Mouse (Mus musculus) spleen, postnatal 36 days (tissue): ENCODE measurements around the gene Gm49361.
"Not testable (repeated sequence)": the region's sequence is repeated elsewhere in the genome, so short reads cannot be mapped to it uniquely, and the experiment has no call there.

ENCODE experiments used
- DNase-seq, 2 experiments: peaks; one replicate each; pipeline ENCODE4 v3.0.0; 2022; ENCODE audit warnings: low spot score in 2 of 2, mixed read lengths in 1 of 2

Gene Gm49361

GRCm38 (mm10) chr14:57690681-57691080, 55.2 kb downstream of the Gm49361 start:
- DNase-seq = no peak

GRCm38 (mm10) chr14:57688066-57688465, 57.8 kb downstream of the Gm49361 start:
- not testable (repeated sequence) for DNase-seq

DNA sequence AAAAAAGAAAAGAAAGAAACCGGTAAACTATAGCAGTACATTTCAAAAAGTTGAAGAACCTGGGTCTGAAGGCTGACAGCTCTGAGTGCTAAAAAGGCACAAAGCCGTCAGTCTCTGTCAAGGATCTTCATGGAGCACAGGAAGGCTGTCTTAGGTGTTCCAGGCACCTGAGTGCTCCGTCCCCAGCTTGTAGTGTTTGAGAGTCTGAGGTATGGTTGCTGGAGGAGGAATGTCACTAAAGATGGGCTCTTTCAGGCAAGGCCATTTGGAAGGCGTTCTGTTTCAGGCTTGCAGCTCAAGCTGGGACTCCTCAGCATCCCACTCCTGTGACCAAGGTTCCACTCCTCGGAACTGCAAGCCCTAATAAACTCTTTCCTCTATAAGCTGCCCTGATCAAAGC, 58.5 kb downstream of the Gm49361 start:
- DNase-seq = no peak

- DNase-seq = no peak
Measured at GRCm38 (mm10) chr14:57686647-57687046, 59.3 kb downstream of the Gm49361 start.

DNA sequence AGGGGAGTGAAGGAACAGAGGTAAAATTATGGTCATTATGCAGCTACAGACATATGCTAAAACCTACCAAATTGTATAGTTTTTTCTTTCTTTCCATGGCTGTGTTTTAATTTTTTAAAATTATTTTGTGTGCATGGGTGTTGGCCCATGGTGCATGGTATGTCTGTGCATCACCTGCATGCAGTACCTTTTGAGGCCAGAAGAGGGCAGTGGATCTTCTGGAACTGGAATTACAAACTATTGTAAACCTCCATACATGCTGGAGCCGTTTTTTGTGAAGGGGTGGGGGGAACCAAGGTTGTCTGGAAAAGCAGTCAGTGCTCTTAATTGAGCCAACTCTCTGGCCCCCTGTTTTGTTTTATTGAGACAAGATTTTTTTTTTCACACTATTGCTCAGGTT, 61.3 kb downstream of the Gm49361 start:
- peak; percentile 51 to 66 for DNase-seq

DNA sequence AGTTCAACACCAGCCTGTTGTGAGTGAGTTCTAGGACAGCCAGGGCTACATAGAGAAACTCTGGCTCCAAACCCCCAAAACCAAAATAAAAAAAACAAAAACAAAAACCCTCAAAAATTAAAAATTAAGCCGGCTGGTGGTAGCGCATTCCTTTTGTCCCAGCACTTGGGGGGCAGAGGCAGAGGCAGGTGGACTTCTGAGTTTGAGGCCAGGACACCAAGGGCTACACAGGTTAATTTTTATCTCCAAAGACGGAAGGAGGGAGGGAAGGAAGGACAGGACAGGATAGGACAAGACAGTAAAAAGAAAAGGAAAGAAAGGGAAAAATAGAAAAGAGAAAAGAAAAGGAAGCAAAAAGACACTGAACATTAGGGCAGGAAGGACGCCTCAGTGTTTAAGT, 63.2 kb downstream of the Gm49361 start:
- no peak for DNase-seq

DNA sequence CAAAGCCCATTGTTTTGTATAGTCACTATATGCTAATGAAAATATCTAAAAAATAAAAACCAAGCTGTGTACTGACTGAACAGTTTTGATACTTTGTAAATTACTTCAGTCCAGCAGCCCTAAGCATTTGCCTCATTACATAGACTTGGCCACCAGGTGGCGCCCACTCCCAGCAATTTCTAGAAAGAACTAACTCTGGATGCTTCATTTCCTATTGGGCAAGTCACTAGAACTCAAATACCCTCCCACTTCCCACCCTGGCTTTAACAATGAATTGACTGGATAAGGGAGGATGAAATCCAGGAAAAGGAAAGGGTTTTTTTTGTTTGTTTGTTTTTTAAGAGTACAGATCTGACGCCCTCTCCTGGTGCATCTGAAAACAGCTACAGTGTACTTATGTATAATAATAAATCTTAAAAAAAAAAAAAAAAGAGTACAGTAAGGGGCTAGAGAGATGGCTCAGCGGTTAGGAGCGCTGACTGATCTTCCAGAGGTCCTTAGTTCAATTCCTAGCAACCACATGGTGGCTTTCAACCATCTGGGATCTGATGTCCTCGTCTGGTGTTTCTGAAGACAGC, 65.9 kb downstream of the Gm49361 start:
- peak; percentile 67 to 78 for DNase-seq

DNA sequence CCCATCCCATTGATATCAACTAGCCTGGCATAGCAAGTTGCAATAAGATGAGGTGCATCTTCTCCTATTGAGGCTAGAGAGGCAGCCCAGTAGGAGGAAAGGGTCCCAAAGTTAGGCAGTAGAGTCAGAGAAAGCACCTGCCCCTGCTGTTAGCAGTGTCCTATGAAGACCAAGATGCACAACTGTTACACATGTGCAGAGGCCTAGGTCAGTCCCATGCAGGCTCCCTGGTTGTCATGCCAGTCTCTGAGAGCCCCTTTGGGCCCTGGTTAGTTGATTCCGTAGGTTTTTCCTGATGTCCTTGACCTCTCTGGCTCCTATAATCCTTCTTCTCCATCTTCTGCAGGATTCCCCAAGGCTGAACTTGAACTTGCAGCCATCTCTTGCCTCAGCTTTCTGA, 66.4 kb downstream of the Gm49361 start:
- DNase-seq = no peak

- no peak for DNase-seq
Measured at GRCm38 (mm10) chr14:57675481-57675880, 70.4 kb downstream of the Gm49361 start.

GRCm38 (mm10) chr14:57665628-57665950, 80.3 kb downstream of the Gm49361 start:
- DNase-seq = no peak

- peak; percentile 78 to 80 for DNase-seq
Measured at GRCm38 (mm10) chr14:57664822-57665627, 80.9 kb downstream of the Gm49361 start, which contains the start of gene Xpo4. TSS of gene Xpo4 (minus strand) at chr14:57665430.

DNA sequence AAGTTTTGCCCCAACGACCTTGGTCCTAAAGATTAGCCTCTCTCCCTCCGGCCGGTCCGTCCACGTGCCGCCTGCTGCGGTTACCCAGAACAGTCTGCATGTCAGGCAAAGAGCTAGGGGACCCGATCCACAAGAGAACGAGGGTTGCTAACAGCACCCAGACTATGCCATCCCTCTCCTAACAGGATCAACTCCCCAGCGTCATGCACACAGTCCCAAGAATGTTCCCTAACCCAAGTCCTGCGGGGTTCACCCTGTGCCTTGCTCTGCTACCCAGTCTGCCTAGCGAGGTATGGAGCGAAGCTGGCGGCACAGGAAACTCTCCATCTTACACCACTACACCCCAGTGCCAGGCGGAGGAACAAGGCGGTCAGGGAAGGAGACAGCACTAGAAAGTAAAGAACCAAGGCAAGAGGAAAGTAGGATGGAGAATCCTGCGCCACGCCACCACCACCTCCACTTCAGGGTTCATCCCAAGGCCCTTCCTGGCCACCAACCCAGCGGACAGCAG, 81.5 kb downstream of the Gm49361 start:
- peak; percentile 8 to 18 for DNase-seq

DNA sequence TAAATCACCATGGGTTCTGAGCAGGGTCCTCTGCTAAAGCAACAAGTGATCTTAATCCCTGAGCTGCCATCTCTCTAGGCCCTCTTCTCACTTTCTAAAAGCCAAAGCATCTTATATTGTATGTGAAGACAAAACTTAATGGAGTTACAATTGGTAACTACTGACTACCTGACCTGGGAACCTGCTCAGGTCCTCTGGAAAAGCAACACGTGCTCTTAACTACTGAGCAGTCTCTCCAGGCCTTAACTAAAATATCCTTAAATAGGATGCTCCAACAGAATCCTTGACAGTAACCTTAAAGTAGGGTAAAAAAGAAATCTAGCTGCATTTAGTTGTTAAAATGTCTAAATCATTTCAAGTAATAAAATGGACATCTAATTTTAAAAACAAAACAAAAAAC, 82.3 kb downstream of the Gm49361 start:
- no peak for DNase-seq

- DNase-seq = no peak
Measured at GRCm38 (mm10) chr14:57658301-57658700, 87.6 kb downstream of the Gm49361 start.

GRCm38 (mm10) chr14:57657500-57657899, 88.4 kb downstream of the Gm49361 start:
- DNase-seq = no peak

DNA sequence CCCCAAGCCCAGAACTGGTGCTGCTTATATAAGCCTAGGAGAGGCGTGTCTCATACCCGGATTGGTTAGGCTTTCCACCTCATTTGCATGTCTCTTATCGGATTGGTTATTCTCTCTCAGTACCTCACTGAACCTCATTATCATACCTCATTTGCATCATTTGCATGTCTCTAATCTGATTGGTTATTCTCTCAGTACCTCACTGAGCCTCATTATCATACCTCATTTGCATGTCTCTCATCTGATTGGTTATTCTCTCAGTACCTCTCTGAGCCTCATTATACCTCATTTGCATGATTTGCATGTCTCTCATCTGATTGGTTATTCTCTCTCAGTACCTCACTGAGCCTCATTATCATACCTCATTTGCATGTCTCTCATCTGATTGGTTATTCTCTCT, 89.4 kb downstream of the Gm49361 start:
- DNase-seq = not testable (repeated sequence)

DNA sequence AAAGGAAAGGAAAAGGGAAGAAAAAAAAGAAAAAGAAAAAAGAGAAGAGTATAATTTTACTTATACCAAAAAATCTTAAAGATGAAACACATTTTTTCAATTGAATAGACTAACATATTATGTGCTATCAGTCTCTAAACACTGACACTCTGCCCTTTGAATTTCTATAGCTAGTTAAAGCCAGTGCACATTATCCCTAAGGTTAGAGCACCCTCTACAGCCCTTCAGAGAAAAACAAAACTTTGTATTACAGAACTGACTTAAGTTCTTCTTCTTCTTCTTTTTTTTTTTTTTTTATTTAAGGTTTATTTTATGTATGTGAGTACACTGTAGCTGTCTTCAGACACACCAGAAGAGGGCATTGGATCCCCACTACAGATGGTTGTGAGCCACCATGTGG, 96.4 kb downstream of the Gm49361 start:
- no peak for DNase-seq

DNA sequence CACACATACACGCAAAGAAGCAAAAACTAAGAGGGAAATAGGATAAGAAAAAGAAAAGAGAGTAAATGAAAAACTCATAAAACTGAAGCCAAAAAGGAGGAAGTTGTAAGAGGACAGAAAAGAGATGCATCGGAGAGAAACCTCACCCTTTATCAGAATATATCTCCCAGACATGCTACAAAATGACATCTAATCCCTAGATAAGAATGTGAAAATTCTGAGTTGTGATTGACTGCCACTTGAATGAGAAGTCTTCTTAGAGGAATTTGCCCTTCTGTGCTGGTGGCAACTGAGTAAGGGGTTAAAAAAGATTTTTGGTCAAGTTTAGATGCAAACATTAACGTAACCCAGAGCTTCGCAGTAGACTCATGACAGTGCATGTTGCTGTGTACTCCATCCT, 99.7 kb downstream of the Gm49361 start:
- no peak for DNase-seq

- DNase-seq = no peak
Measured at GRCm38 (mm10) chr14:57639153-57639552, 106.8 kb downstream of the Gm49361 start.

DNA sequence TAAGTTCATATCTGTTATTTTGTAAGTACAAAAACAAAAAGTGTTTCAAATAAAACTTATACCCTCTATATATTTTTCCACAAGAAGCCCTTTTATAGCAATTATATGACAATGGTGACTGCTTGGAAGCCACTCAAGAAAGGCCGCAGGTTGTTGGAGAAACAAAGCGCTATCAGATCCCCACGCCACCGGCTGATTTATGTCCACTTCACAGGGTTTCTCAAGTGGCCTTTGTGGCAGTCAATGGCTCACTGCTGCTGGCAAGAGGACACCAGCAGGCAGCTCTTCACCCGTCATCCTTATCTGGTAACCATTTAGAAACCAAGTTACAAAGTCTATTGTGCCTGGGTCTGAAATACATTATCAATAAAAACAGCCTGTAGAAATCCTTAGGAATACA, 111.8 kb downstream of the Gm49361 start:
- DNase-seq = no peak

GRCm38 (mm10) chr14:57629595-57629994, 116.3 kb downstream of the Gm49361 start:
- no peak for DNase-seq

DNA sequence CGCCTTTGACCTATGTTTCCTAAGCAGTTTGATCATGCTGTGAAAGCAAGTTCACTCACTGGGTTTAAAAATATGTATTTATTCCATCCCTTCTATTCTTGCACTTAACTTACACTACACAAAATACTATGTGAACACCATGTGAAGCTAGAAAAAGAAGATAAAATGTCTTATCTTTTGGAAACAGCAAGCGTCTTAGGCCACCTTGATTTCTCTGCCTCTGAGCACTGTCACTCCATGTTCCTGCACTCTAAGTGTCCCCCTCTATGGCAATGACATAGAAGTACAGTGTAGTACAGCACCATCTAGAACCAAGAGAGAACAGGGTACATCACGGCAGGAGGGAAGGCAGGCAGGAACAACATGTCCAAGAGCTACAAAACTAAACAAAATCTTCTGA, 123.0 kb downstream of the Gm49361 start:
- no peak for DNase-seq

GRCm38 (mm10) chr14:57621699-57622098, 124.2 kb downstream of the Gm49361 start:
- DNase-seq = no peak
